Comparison of ENCODE assay signal across 8 mouse cellular contexts in the genomic region with DNA sequence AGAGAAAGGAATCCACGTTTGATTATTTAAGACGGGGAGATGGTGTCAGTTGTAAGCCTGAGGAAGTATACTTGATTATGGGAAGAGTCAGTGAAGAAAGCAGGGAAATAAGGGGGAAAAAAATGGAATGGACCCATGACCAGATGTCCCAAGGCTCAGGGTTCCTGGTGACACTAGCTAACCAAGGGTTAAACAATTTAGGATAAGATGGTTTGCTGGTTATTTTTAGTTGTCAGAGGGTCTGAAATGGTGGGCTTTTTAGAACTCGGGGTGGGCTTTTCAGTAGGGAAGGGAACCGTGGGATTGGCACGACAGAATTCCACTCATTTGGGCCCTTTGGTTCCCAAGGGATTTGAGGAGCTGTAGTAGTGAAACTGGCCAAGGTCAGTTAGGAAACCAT. TPM values are rescaled to one million over a fixed set of nuclear protein-coding genes. Genes with fewer than 3 reads are reported as not detected.
DNase-seq lines count a peak whose midpoint lies in the region; ATAC-seq and TF ChIP-seq lines count a peak whose summit lies in the region.

No protein-coding gene starts in this region.

- no peak for ATAC-seq in lung, postnatal 0 days
- no peak for ATAC-seq in intestine, postnatal 0 days

- no peaks in the 10 kb centered on the region for H3K27me3 ChIP-seq in lung, postnatal 0 days (replicated peaks; ENCODE audit: insufficient read depth, low read length)
- H3K27me3 ChIP-seq in intestine, postnatal 0 days (replicated peaks; ENCODE audit: control insufficient read depth, insufficient read depth, low read length) = no peaks in the 10 kb centered on the region
- no peaks in the 10 kb centered on the region for H3K27me3 ChIP-seq in small intestine, adult 2 months (ENCODE audit: control insufficient read depth, insufficient read depth, low read length)

- H3K9me3 ChIP-seq in lung, postnatal 0 days (ENCODE audit: low read length) = no peaks in the 10 kb centered on the region
- no peaks in the 10 kb centered on the region for H3K9me3 ChIP-seq in intestine, postnatal 0 days (ENCODE audit: control insufficient read depth)

- TF ChIP-seq CTCF in lung, postnatal 0 days (IDR thresholded peaks at IDR 0.05) = no peak
- no peak for TF ChIP-seq CTCF in embryonic fibroblast, embryonic 13.5 days (IDR thresholded peaks at IDR 0.05; ENCODE audit: borderline replicate concordance, insufficient read depth, low read length)
- TF ChIP-seq CTCF in intestine, postnatal 0 days (IDR thresholded peaks at IDR 0.05; ENCODE audit: low read depth) = no peak
- TF ChIP-seq CTCF in small intestine, adult 2 months (IDR thresholded peaks at IDR 0.05; ENCODE audit: extremely low read depth, insufficient read length, insufficient replicate concordance, low read depth, low read length) = no peak

- peak overlapping the region; percentile 99 for H3K9ac ChIP-seq in lung, postnatal 0 days (replicated peaks; ENCODE audit: low read depth)
- H3K9ac ChIP-seq in intestine, postnatal 0 days (ENCODE audit: low read depth, low read length) = peak overlapping the region; percentile 99

- H3K4me2 ChIP-seq in lung, postnatal 0 days (replicated peaks; ENCODE audit: low read depth, low read length) = peak overlapping the region; percentile 58
- H3K4me2 ChIP-seq in intestine, postnatal 0 days (replicated peaks; ENCODE audit: low read depth) = peak overlapping the region; percentile 86

- H3K4me3 ChIP-seq in lung, postnatal 0 days (ENCODE audit: low read depth, low read length) = peak overlapping the region; percentile 99
- H3K4me3 ChIP-seq in embryonic fibroblast, embryonic 13.5 days (ENCODE audit: insufficient read depth, low read length) = peak overlapping the region; percentile 79
- H3K4me3 ChIP-seq in intestine, postnatal 0 days (ENCODE audit: low read depth, low read length) = peak overlapping the region; percentile 98
- peak overlapping the region; percentile 82 for H3K4me3 ChIP-seq in small intestine, adult 2 months (ENCODE audit: low read depth, low read length)

- no peak for DNase-seq in lung, postnatal 0 days (ENCODE audit: low spot score)
- DNase-seq in lung, adult 18-20 months = no peak
- DNase-seq in right cerebral cortex, postnatal 25 days = no peak
- no peak for DNase-seq in layer of hippocampus, postnatal 10 days (ENCODE audit: low spot score in 2 of 2)
- no peak for DNase-seq in right cerebral cortex, postnatal 4 days

- WGBS in lung, postnatal 0 days = 1% methylated on average over 5 of the region's 5 CpGs
- WGBS in intestine, postnatal 0 days = 2% methylated on average over 5 of the region's 5 CpGs
- 1% methylated on average over 5 of the region's 5 CpGs for WGBS in small intestine, adult 2 months

- 0 out of 2 replicates have a peak, but pooled peaks cover under 1% of the 10 kb centered on the region for H3K36me3 ChIP-seq in lung, postnatal 0 days (ENCODE audit: insufficient read depth, low read length)
- no peaks in the 10 kb centered on the region for H3K36me3 ChIP-seq in intestine, postnatal 0 days (ENCODE audit: control insufficient read depth, insufficient read depth)
- H3K36me3 ChIP-seq in small intestine, adult 2 months (ENCODE audit: control insufficient read depth, insufficient read depth, low read length) = no peaks in the 10 kb centered on the region; the same call in 1 of the 2 replicates

- peak overlapping the region; percentile 97 for H3K27ac ChIP-seq in lung, postnatal 0 days (ENCODE audit: low read length)
- peak overlapping the region; percentile 8; the same call in 1 of the 2 replicates for H3K27ac ChIP-seq in embryonic fibroblast, embryonic 13.5 days (ENCODE audit: insufficient read depth, low read length)
- H3K27ac ChIP-seq in intestine, postnatal 0 days (ENCODE audit: low read depth, low read length) = peak overlapping the region; percentile 95
- H3K27ac ChIP-seq in small intestine, adult 2 months (ENCODE audit: insufficient read depth, low read depth, low read length) = peak overlapping the region; percentile 38

- peaks cover 21% of the 10 kb centered on the region; the same call in 1 of the 2 replicates for H3K4me1 ChIP-seq in lung, postnatal 0 days (ENCODE audit: insufficient read depth, low read depth, low read length)
- H3K4me1 ChIP-seq in embryonic fibroblast, embryonic 13.5 days (ENCODE audit: control insufficient read depth, insufficient read depth, low read length) = peaks cover 25% of the 10 kb centered on the region
- H3K4me1 ChIP-seq in intestine, postnatal 0 days (replicated peaks; ENCODE audit: control insufficient read depth, insufficient read depth, low read length) = peaks cover 27% of the 10 kb centered on the region
- peaks cover 32% of the 10 kb centered on the region for H3K4me1 ChIP-seq in small intestine, adult 2 months (ENCODE audit: control insufficient read depth, insufficient read depth, insufficient read length, low read length)

- TF ChIP-seq POLR2A in embryonic fibroblast, embryonic 13.5 days (IDR thresholded peaks at IDR 0.05; ENCODE audit: low read depth, low read length) = no peak
- TF ChIP-seq POLR2A in small intestine, adult 2 months (IDR thresholded peaks at IDR 0.05; ENCODE audit: low read depth, low read length) = no peak

- no peak for TF ChIP-seq EP300 in lung, postnatal 0 days (IDR thresholded peaks at IDR 0.05)

RNA-seq across cellular contexts. Expression of gene Sik3, which starts 1.0 kb away (rescaled TPM):
- 8.9 and 9.3 TPM in 2 replicates for polyA plus RNA-seq in lung, postnatal 0 days (2015; fragmentation: Nextera tagmentation; extraction: Ambion mirVana)
- polyA plus RNA-seq in embryonic fibroblast, embryonic 13.5 days (2011; ENCODE audit: insufficient read length, low read depth, missing spikeins) = 37.7 and 41.1 TPM in 2 replicates
- polyA plus RNA-seq in intestine, postnatal 0 days (2015; fragmentation: Nextera tagmentation; extraction: Ambion mirVana) = 7.4 and 10.0 TPM in 2 replicates
- polyA plus RNA-seq in small intestine, adult 2 months (2012; rRNA removed) = 9.2 and 14.5 TPM in 2 replicates
- 10 to 100 TPM; 83.8 to 85.0 TPM for total RNA-seq in layer of hippocampus, postnatal 10 days (2021)

RNA-seq across cellular contexts. Expression of gene Pafah1b2, which starts 1.1 kb away (rescaled TPM):
- polyA plus RNA-seq in lung, postnatal 0 days (2015; fragmentation: Nextera tagmentation; extraction: Ambion mirVana) = 82.8 and 84.6 TPM in 2 replicates
- polyA plus RNA-seq in embryonic fibroblast, embryonic 13.5 days (2011; ENCODE audit: insufficient read length, low read depth, missing spikeins) = 179 and 182 TPM in 2 replicates
- 78.1 and 78.2 TPM in 2 replicates for polyA plus RNA-seq in intestine, postnatal 0 days (2015; fragmentation: Nextera tagmentation; extraction: Ambion mirVana)
- polyA plus RNA-seq in small intestine, adult 2 months (2012; rRNA removed) = 2.5 and 12.8 TPM in 2 replicates
- 100 to 1,000 TPM; 245 to 256 TPM for total RNA-seq in layer of hippocampus, postnatal 10 days (2021)

RNA-seq across cellular contexts. Expression of gene Sidt2, which starts 58.6 kb away (rescaled TPM):
- polyA plus RNA-seq in lung, postnatal 0 days (2015; fragmentation: Nextera tagmentation; extraction: Ambion mirVana) = 55.4 and 58.7 TPM in 2 replicates
- 153 and 185 TPM in 2 replicates for polyA plus RNA-seq in embryonic fibroblast, embryonic 13.5 days (2011; ENCODE audit: insufficient read length, low read depth, missing spikeins)
- 65.0 and 70.5 TPM in 2 replicates for polyA plus RNA-seq in intestine, postnatal 0 days (2015; fragmentation: Nextera tagmentation; extraction: Ambion mirVana)
- polyA plus RNA-seq in small intestine, adult 2 months (2012; rRNA removed) = 337 and 348 TPM in 2 replicates
- total RNA-seq in layer of hippocampus, postnatal 10 days (2021) = 100 to 1,000 TPM; 113 to 114 TPM

Comparison
In these comparisons a context has a peak if more than half of its experiments do, and no peak if none do; other contexts are left out.
1. H3K27ac ChIP-seq: peak in every context shown above with its lines; median percentile 97 in lung, postnatal 0 days; 95 in intestine, postnatal 0 days; 38 in small intestine, adult 2 months; 8 in embryonic fibroblast, embryonic 13.5 days.